Mouse (Mus musculus) midbrain, embryonic 14.5 days (tissue): ENCODE data around the gene Timm8a2. TPM values are rescaled to one million over a fixed set of nuclear protein-coding genes. Genes with fewer than 3 reads are reported as not detected.

Experiments
- ATAC-seq: fragments of 200-750 bp; cut with Nextera tagmentation; 2 replicates; pipeline ENCODE4 v1.8.0; 2017; ENCODE audit warnings: moderate number of reproducible peaks, moderate library complexity; ENCODE audit not compliant: low FRiP score, low TSS enrichment
- DNase-seq: peaks from one replicate; pipeline ENCODE4 v3.0.0-alpha.2; 2015
- H3K27ac ChIP-seq: fragments of 300-500 bp; sonication (generic); replicated peaks from 2 replicates; pipeline ENCODE4 v1.5.1; 2014; ENCODE audit warnings: mild to moderate bottlenecking, low read depth, low read length, moderate library complexity
- H3K27me3 ChIP-seq: fragments of 300-500 bp; sonication (generic); 2 replicates; pipeline ENCODE4 v1.6.1; 2014; ENCODE audit warnings: low read length, control low read depth, mixed read lengths; ENCODE audit not compliant: control insufficient read depth, insufficient read depth
- H3K36me3 ChIP-seq: fragments of 300-500 bp; sonication (generic); 2 replicates; pipeline ENCODE4 v1.6.1; 2014; ENCODE audit warnings: low read length, control low read depth; ENCODE audit not compliant: control insufficient read depth, insufficient read depth
- H3K4me1 ChIP-seq: fragments of 300-500 bp; sonication (generic); 2 replicates; pipeline ENCODE4 v1.6.1; 2014; ENCODE audit warnings: mild to moderate bottlenecking, antibody characterized with exemption, low read length, control low read depth; ENCODE audit not compliant: control insufficient read depth, insufficient read depth
- H3K4me2 ChIP-seq: fragments of 300-500 bp; sonication (generic); 2 replicates; pipeline ENCODE4 v1.6.1; 2014; ENCODE audit warnings: mild to moderate bottlenecking, low read length, moderate library complexity
- H3K4me3 ChIP-seq: fragments of 300-500 bp; sonication (generic); replicated peaks from 2 replicates; pipeline ENCODE4 v1.5.1; 2014; ENCODE audit warnings: low read depth, low read length
- H3K9ac ChIP-seq: fragments of 300-500 bp; sonication (generic); replicated peaks from 2 replicates; pipeline ENCODE4 v1.6.1; 2014; ENCODE audit warnings: mild to moderate bottlenecking, low read length, moderate library complexity
- H3K9me3 ChIP-seq: fragments of 300-500 bp; sonication (generic); 2 replicates; pipeline ENCODE4 v1.6.1; 2016; ENCODE audit warnings: low read length, control low read depth, mixed read lengths; ENCODE audit not compliant: control insufficient read depth
- WGBS: fragments of 180-500 bp; shearing (Covaris S2); extraction: QIAGEN DNeasy Blood & Tissue Kit; methylation state at CpG from one replicate; pipeline ENCODE4 v1.1.7; 2014; 5-methylcytosine and 5-hydroxymethylcytosine counted together
- polyA plus RNA-seq: library from polyadenylated mRNA; unstranded; fragments of >200 nt; fragmentation: Nextera tagmentation; extraction: Ambion mirVana; gene quantifications from 2 replicates; pipeline ENCODE4 v1.2.1, GENCODE M21; 2014

The Timm8a2 gene
- polyA plus RNA-seq, 1 experiment from 2014 or later, result not detected

- Histone ChIP-seq H3K4me2 (no peak overlapping the region), H3K36me3 (no peaks in the 10 kb centered on the region), H3K9me3 (no peaks in the 10 kb centered on the region), H3K9ac (no peak overlapping the region), H3K4me1 (no peaks in the 10 kb centered on the region), H3K27me3 (no peaks in the 10 kb centered on the region), H3K4me3 (no peak overlapping the region), H3K27ac (no peak overlapping the region)
- DNase-seq (no peak), ATAC-seq (no peak)
- 80% methylated on average over 3 of the region's 3 CpGs for WGBS
These were observed 35.5 kb downstream of the Timm8a2 start for GRCm38 (mm10) chr14:122069948-122070347.

DNA sequence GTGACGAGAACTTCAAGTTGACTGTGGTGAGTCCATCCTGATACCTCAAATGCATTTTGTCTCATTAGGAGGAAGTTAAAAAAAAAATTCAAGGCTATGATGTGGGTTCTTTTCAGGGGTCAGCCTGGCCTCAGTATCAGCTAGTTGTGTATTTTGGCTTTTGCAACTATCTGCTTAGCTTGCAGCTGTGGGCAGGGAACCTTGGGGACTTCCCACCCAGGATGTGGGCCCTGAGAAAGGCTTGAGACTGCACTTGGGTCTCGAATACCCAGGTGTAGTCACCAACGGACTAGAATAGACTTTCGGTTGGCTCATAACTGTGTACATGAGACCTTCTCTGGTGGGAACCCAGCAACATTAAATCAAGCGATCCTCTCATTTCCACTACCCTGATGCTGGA lies 38.9 kb downstream of the Timm8a2 start:
- no peak overlapping the region for H3K27ac ChIP-seq
- whole genome bisulfite sequencing, result 94% methylated on average over 5 of the region's 5 CpGs
- H3K4me1 ChIP-seq, result no peaks in the 10 kb centered on the region
- H3K9ac ChIP-seq, result no peak overlapping the region
- H3K36me3 ChIP-seq, result no peaks in the 10 kb centered on the region
- DNase-seq (no peak), ATAC-seq (no peak)
- H3K4me2 ChIP-seq, result no peak overlapping the region
- no peaks in the 10 kb centered on the region for H3K9me3 ChIP-seq
- H3K27me3 ChIP-seq, result no peaks in the 10 kb centered on the region
- no peak overlapping the region for H3K4me3 ChIP-seq

DNA sequence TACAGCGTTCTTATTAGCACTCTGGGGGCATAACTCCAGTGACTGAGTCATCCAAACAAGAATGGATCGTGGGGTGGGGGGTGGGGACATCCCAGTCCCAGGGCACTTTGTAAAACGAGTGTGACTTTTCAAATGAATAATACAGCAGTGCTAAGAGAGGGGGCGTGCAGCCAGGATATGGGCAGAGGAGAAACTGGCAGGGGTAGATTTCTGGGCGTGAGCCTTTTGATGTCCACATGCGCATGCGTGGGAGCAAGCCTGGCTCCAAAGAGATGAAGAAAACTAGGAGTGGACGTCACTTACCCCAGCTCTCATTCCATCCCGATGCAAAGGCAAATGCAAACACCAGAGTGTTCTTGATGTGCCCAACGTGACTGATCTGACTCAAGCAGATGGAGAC lies 39.9 kb downstream of the Timm8a2 start:
- Histone ChIP-seq H3K9ac (no peak overlapping the region), H3K9me3 (no peaks in the 10 kb centered on the region), H3K27me3 (no peaks in the 10 kb centered on the region), H3K4me1 (no peaks in the 10 kb centered on the region), H3K36me3 (no peaks in the 10 kb centered on the region), H3K4me2 (no peak overlapping the region), H3K4me3 (no peak overlapping the region), H3K27ac (no peak overlapping the region)
- DNase-seq, result no peak
- no peak for ATAC-seq
- WGBS, result 81% methylated on average over 10 of the region's 10 CpGs

GRCm38 (mm10) chr14:122075485-122076200 lies 41.2 kb downstream of the Timm8a2 start:
- DNase-seq (no peak), ATAC-seq (no peak)
- Histone ChIP-seq H3K4me1 (no peaks in the 10 kb centered on the region), H3K9me3 (no peaks in the 10 kb centered on the region), H3K27ac (no peak overlapping the region), H3K27me3 (no peaks in the 10 kb centered on the region), H3K4me2 (no peak overlapping the region), H3K36me3 (no peaks in the 10 kb centered on the region), H3K9ac (no peak overlapping the region), H3K4me3 (no peak overlapping the region)
- 89% methylated on average over 21 of the region's 21 CpGs for WGBS

DNA sequence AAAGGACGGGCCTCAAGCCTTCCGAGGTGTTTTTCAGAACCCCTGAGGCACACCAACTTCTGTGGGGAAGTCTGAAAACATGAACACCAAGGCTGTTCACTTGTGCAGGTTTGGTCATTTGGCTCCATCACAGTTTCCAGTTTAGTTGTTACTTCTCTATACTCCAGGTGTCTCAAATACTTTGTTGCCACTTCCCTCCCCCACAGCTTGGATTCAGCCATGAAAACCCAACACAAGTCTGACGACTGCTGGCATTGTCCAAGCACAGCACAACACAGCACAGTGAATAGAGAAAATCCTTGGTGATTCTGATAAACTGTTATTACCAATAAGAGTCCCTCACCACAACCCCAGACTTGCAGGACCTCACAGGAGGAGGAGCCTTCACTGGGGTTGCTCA lies 42.5 kb downstream of the Timm8a2 start:
- 84% methylated on average over 3 of the region's 3 CpGs for WGBS
- no peak for ATAC-seq
- Histone ChIP-seq H3K4me3 (no peak overlapping the region), H3K27me3 (no peaks in the 10 kb centered on the region), H3K36me3 (no peaks in the 10 kb centered on the region), H3K9me3 (no peaks in the 10 kb centered on the region), H3K4me1 (no peaks in the 10 kb centered on the region), H3K9ac (no peak overlapping the region), H3K4me2 (no peak overlapping the region), H3K27ac (no peak overlapping the region)
- DNase-seq, result no peak

DNA sequence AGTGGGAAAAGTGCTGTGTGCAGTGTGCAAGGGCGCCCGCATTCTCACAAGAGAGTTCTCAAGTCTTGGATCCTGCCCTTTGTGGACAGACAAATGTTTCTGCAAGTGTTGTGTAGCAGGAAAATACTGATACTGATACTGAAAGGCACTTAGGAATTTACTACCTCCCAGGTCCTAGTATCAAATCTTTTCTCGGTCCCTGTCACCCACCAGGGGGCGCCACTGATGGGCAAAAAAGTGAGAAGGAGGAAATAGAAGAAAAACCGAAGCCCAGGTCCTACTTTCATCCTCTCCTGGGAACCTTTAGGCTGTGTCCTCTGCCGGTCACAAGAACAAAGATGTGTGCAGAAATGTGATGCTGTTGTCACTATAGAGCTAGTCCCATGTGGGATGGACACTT lies 45.0 kb downstream of the Timm8a2 start:
- DNase-seq, result peak; percentile 20
- WGBS, result 56% methylated on average over 6 of the region's 6 CpGs

GRCm38 (mm10) chr14:122079921-122080320 lies 45.4 kb downstream of the Timm8a2 start:
- no peaks in the 10 kb centered on the region for H3K27me3 ChIP-seq
- ATAC-seq, result no peak
- whole genome bisulfite sequencing, result 79% methylated on average over 5 of the region's 5 CpGs

More for the DNA sequence above, 45.0 kb downstream of the Timm8a2 start:
- Histone ChIP-seq H3K9ac (no peak overlapping the region), H3K27me3 (no peaks in the 10 kb centered on the region), H3K27ac (no peak overlapping the region), H3K36me3 (no peaks in the 10 kb centered on the region), H3K9me3 (no peaks in the 10 kb centered on the region), H3K4me2 (no peak overlapping the region), H3K4me3 (no peak overlapping the region), H3K4me1 (no peaks in the 10 kb centered on the region)
- ATAC-seq, result no peak

GRCm38 (mm10) chr14:122081308-122081707 lies 46.8 kb downstream of the Timm8a2 start:
- Histone ChIP-seq H3K27me3 (no peaks in the 10 kb centered on the region), H3K4me1 (no peaks in the 10 kb centered on the region), H3K36me3 (no peaks in the 10 kb centered on the region), H3K9me3 (no peaks in the 10 kb centered on the region), H3K27ac (no peak overlapping the region), H3K4me2 (no peak overlapping the region), H3K9ac (no peak overlapping the region), H3K4me3 (no peak overlapping the region)
- 55% methylated on average over 3 of the region's 3 CpGs for WGBS
- no peak for ATAC-seq
- no peak for DNase-seq

More at GRCm38 (mm10) chr14:122079921-122080320, 45.4 kb downstream of the Timm8a2 start:
- Histone ChIP-seq H3K36me3 (no peaks in the 10 kb centered on the region), H3K9ac (no peak overlapping the region), H3K9me3 (no peaks in the 10 kb centered on the region), H3K4me1 (no peaks in the 10 kb centered on the region), H3K27ac (no peak overlapping the region), H3K4me3 (no peak overlapping the region), H3K4me2 (no peak overlapping the region)
- DNase-seq, result no peak

GRCm38 (mm10) chr14:122083499-122083898 lies 49.0 kb downstream of the Timm8a2 start:
- H3K4me2 ChIP-seq, result no peak overlapping the region
- no peak overlapping the region for H3K9ac ChIP-seq
- ATAC-seq (no peak), DNase-seq (no peak)
- H3K4me3 ChIP-seq, result no peak overlapping the region
- H3K36me3 ChIP-seq, result no peaks in the 10 kb centered on the region
- no peak overlapping the region for H3K27ac ChIP-seq
- WGBS, result 83% methylated on average over 7 of the region's 7 CpGs
- no peaks in the 10 kb centered on the region for H3K4me1 ChIP-seq
- H3K27me3 ChIP-seq, result no peaks in the 10 kb centered on the region
- H3K9me3 ChIP-seq, result no peaks in the 10 kb centered on the region
